Mouse (Mus musculus): ENCODE results near the gene Plod1.

Gene Plod1

DNA sequence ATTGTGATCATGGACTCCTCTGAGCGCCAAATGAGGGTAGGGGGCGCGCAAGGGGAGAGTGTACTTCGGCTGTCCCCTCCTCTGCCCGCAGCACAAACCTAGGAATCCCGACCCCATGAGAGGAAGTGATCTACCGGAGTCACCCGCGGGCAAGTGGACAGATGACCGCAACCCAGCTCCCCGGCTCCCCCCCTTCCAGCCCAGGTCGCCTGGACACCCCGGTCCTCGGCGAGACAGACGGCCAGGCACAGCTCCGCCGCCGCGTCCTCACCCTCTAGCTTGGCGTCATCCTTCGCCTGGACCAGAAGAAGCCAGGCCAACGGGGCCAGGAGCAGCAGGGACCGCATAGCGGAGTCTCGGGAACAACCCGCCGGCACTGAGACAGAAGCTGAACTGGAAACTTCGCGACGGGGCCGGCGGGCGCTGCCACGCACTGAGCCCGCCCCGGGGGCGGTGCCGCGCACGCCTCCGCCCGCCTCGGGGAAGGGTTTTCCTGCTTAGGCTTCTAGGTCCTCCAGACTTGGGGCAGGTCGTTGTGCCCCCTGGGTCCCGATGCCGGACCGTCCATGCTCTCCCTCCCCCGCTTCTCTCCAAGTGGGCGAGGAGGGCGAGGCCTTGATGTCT, at the start of gene Plod1:
Gene Plod1, minus strand, starts transcription at position 437 of the 624 bp plus-strand sequence.
- no peak for TF ChIP-seq GATA4 (IDR thresholded peaks at IDR 0.05; ENCODE audit: insufficient replicate concordance, low read length)

DNA sequence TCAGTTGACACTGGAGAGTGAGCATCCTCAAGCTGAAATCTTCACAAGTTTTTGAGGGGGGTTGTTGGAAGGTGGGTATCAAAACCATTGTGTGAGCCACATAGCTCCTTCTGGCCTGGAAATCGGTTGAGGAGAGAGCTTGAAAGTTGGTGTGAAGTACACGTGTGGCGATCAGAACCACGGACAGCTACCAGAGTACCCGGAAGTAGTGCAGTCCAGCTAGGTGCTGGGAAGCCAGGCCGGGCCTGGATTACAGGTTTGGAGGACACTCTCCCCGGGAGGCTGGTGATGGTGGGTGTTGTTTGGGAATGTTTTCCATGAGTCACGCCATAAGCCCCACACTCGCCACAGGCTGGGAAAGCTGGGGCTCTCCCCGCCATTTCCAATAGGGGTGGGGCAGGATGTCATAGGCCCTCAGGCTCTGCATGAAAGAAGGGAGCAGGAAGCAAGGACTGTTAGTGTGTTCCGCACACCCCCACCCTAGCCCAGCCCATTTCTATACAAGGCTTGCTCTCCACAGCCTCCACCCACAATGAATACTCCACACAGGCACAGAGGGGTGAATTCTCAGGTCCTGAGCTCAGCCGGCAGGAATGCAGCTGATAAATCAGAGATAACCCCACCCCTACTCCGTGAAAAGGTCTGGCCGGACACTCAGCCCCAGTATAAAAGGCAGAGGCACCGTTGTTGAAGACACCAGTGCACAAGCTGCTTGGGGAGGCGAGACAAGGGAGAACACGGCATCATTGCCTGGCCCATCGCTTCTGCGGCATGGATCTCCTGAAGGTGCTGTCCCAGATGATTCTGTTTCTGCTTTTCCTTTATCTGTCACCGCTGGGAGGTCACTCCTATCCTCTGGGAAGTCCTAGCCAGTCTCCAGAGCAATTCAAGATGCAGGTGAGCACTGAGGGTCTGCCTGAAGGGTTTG, 48.9 kb upstream of the Plod1 start, which contains the start of gene Nppb:
Gene Nppb, plus strand, starts transcription at position 584 of the 928 bp plus-strand sequence.
- no peak for TF ChIP-seq GATA4 (IDR thresholded peaks at IDR 0.05; ENCODE audit: insufficient replicate concordance, low read length)

DNA sequence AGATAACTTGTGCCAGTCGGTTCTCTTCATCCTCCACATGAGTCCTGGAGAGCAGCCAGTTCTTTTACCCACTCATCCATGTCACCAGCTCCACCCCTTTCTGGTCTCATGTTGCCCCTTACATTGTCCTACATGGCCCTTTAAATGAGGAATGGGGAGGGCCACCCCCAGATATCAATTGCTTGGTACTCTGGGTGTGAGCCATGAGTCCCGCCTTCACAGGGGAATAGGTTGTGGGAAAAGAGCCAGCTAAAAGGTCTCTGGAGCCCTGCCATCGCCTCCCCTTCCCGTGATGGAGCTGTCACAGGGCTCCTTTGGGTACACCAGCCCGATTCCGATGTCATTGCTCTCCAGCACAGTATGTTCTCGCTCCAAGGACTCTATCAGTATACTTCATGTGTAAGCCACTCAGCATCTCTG, 42.9 kb upstream of the Plod1 start:
- TF ChIP-seq GATA4 (IDR thresholded peaks at IDR 0.05; ENCODE audit: insufficient replicate concordance, low read length) = no peak

DNA sequence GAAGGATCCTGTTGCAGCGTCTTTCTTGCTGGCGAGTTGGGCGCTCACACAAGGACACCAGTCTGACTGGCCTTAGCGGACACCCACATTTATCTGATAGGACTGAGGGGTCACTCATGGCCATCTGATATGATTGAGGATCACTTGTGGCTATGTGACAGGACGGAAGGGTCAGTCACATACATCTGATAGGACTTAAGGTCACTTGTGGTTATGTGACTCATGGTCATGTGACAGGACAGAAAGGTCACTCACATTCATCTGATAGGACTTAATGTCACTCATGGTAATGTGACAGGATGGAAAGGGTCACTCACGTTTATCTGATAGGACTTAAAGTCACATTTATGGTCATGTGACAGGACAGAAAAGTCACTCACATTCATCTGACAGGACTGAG, 41.8 kb upstream of the Plod1 start:
- TF ChIP-seq GATA4 (IDR thresholded peaks at IDR 0.05; ENCODE audit: insufficient replicate concordance, low read length) = no peak

DNA sequence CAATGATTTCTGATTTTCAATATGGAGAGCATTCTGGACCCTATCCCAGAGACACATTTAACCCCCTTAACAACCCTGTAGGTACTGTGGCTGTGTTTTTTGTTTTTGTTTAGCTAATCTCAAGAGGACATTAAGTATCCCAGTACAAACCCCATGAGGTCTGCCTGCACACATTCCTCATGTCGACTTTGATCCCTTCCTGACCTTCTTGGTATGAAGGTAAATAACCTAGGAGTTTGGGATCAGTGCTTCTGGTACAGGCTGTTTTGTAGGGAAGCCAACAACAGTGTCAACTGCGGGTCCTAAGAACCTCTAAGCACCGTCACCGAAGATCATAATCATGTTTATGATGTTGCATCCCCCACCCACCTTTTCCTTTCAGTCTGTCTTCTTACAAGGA, 41.2 kb upstream of the Plod1 start:
- no peak for TF ChIP-seq GATA4 (IDR thresholded peaks at IDR 0.05; ENCODE audit: insufficient replicate concordance, low read length)

DNA sequence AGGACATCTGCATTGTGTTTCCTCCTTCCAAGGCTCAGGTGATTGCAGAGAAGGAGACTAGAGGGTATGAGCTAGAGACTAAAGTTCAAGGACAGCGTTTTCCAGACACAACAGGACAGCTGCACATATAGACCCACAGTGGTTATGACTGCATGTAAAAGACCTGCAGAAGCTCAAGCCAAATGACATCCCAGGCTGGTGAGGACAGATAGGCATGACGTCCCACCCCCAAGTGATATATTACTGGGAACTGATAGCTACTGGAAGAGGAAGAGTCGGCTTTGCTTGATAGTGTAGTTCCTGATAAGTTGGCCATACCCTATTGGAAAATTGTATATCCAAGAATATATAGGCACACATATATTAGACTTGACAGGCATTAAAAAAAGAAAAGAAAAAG, 39.7 kb upstream of the Plod1 start:
- TF ChIP-seq GATA4 (IDR thresholded peaks at IDR 0.05; ENCODE audit: insufficient replicate concordance, low read length) = no peak

DNA sequence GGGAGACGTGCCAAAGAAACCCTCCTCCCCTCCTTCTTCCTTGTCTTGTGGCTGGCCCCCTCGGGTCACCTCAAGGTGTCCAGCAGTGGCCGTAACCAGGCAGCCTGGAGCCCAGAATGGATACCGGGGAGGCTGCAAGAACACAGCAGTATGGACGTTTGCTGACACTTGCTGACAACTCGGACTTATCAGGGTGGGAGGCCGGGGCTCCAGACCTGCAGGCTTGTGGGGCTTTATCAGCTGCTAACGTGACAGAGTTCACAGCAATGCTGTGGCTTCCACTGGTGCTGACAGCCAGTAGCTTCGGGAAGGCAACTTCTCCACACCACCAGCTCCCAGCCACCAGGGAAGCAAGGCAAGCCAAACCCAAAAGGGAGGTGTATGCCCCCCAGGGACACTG, 32.8 kb upstream of the Plod1 start:
- TF ChIP-seq GATA4 (IDR thresholded peaks at IDR 0.05; ENCODE audit: insufficient replicate concordance, low read length) = no peak

DNA sequence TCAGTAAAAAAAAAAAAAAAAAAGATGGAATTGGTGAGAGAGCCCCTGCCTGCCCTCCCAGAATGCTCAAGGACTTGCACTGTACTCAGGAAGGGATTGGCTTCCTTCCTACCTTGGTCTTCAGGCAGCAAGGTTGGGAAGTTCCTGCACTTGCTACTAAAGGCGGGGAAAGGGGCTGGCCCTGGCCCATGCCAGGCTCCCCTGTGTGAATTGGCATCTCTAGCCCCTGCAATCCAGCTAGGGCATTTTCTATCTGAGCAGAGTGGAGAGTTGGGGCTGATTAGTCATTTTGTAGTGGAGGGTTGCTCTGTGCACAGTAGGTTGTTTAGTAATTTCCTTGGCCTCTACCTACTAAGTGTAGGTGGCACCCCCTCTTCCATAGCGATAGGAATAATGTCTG, 32.2 kb upstream of the Plod1 start:
- TF ChIP-seq GATA4 (IDR thresholded peaks at IDR 0.05; ENCODE audit: insufficient replicate concordance, low read length) = no peak

DNA sequence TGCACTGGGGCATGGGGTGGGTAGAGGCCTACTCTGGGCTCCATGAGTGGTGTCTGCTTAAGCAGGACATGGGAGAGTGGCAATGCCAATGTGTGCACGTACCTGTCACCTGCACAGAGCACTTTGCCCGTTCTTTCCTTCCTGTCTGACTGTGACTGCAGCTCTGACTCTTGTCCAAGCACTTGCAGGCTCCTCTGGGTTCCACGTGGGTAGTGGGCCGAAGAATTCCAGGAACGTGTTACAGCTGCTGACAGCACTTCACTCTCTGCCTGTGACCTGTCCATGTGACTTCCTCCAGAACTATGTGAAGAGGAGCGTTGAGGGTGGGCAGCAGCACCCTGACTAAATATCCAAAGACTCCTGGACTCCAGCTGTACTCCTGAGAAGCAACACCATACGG, 29.1 kb upstream of the Plod1 start:
- TF ChIP-seq GATA4 (IDR thresholded peaks at IDR 0.05; ENCODE audit: insufficient replicate concordance, low read length) = no peak

DNA sequence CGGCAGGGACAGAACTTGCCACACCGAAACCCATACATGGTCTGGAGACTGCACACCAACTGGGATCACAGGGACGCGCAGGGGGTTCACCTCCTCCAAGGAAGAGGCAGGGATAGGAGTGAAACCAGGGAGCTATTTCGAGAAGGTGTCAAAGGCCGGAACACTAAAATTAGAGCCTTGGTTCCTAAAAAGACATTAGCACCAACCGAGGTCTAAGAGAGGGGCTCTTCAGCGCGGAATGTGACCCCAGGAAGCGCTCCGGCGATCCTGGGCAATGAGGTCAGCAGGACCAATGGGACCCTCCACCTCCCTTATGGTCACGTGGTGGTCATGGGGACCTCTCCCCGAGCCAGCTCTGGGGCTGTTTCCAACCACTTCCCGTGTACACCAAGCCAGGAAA, 27.1 kb upstream of the Plod1 start:
- TF ChIP-seq GATA4 (IDR thresholded peaks at IDR 0.05; ENCODE audit: insufficient replicate concordance, low read length) = no peak

DNA sequence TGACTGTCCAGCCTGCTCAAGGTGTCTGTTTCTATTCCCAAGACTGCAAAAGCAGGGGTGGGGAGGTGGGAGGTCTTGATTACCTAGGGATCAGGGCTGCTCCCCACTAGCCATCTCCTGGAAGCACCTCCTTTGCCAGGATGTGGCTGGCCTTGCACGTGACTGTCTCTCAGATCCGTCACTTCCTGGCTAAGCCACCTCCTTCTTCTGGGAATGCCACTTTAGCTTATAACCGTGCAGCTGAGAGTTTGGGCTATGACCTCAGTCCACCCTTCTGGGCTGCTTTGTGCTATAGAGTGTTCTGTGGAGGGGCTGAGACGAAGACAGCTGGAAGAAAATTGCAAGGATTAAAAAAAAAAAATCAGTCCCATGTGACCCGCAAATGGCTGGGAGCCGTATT, 26.2 kb upstream of the Plod1 start:
- no peak for TF ChIP-seq GATA4 (IDR thresholded peaks at IDR 0.05; ENCODE audit: insufficient replicate concordance, low read length)

DNA sequence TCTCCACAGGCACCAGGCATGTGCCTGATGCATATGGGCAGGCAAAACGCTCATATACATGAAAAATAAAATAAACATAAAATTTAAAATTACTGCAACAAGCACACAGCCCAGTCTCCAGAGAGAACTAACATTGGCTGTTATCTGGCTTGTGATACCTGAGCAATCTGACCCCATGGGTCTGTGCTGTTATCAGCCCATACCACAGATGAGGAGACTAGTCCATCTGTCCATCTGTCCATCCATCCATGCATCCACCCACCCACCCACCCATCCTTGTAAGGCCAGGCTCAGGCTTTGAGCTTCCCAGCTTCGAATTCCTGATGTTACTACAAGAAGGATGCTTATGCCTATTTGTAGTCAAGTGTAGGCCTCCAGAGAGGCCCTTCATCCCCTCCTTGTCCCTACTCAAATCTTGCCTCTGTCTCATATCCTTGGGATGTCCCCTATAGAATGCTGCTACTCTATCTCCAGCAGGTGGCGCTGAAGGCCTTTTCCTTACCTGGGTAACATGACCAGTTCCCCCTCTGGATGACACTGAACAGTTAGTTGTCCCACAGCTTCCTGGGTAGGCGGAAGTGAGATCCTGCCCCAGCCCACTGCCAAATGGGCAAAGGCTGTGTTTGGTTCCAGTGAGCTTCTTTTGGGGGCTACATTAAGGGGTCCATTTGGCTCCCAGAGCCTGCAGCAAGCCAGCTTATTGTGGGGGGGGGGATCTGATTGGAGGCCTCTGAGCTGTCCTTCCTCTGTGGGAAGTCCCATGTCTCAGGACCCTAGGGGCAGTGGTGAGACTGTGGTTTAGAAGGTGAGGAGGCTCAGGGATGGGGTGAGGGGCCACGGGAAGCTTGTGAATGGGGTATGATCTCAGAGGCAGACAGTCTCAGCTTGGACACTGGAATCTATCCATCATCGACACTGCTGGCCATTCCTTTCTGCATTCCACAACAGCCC, 23.6 kb upstream of the Plod1 start:
- TF ChIP-seq GATA4 (IDR thresholded peaks at IDR 0.05; ENCODE audit: insufficient replicate concordance, low read length) = no peak

DNA sequence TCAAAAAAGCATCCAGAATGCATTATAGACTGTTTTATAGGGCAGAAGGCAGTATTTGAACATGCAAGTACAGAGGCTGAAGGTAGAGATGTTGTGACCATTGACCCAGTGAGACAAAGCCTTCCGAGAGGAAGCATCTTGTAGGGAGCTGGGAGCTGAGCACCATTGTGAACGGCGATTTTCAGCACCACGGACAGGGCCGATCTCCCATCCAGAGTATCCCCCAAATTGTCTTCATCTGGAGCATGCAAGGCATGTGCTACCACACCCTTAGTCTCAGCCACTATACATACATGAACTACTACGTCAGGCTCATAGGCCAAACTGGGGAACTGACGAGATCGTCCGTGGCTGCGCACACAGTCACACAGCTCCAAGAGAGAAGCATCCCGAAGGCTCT, 20.6 kb upstream of the Plod1 start:
- TF ChIP-seq GATA4 (IDR thresholded peaks at IDR 0.05; ENCODE audit: insufficient replicate concordance, low read length) = no peak

DNA sequence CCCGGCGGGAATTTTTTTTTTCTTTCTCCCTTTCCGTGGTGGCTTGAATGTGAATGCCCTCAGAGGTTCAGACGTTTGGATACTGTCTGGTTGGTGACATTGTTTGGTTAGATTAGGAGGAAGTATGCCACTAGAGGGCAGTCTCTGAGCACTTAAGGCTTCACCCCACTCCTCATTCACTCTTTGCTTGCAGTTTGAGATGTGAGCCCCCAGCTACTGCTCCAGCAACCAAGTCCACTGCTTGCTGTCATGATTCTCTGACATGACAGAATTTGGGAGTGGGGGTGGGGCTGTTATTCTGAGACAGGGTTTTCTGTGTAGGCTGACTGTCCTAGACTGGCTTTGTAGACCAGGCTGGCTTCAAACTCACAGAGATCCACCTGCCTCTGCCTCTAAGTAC, 17.0 kb upstream of the Plod1 start:
- no peak for TF ChIP-seq GATA4 (IDR thresholded peaks at IDR 0.05; ENCODE audit: insufficient replicate concordance, low read length)

DNA sequence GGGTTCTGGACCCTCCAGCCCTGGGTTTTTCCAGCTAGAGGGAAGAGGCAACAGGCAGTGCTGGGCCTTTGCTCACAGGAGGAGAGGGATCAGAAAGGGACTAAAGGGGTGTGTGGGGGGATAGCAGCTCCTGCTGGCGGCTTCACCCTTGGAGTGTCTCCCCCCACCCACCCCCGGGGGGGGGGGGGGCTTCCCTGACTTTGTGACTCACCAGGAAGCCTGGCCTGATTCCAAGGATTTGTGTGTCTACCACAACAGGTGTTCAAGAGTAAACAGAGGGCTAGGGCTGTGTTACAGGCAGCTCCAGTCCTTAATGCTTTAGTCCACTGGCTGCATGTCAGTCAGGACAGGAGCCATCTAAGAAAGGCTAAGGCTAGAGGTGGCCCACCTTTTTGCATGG, 10.9 kb upstream of the Plod1 start:
- TF ChIP-seq GATA4 (IDR thresholded peaks at IDR 0.05; ENCODE audit: insufficient replicate concordance, low read length) = no peak
